Mouse (Mus musculus) forelimb bud, embryonic 11.5 days (tissue): ENCODE measurements at regions not wholly inside any gene's neighbourhood (a gene's known extent, or its start where the extent isn't known, plus 50 kb on each side); places are given as distances from the start of the nearest gene placed in this dataset.
A peak's percentile ranks its signal among the peaks of the same experiment; 100 is the strongest.
"Not testable (repeated sequence)": the region's sequence is repeated elsewhere in the genome, so short reads cannot be mapped to it uniquely, and the experiment has no call there.

Source experiments
- DNase-seq: peaks from one replicate; pipeline ENCODE4 v3.0.0-alpha.2; 2012; ENCODE audit warnings: low read depth, low spot score

GRCm38 (mm10) chr7:64032921-64033354 is 94.2 kb upstream of the Klf13 start:
- DNase-seq = no peak

- DNase-seq = no peak
Observed at GRCm38 (mm10) chr7:64030650-64031049, 91.9 kb upstream of the Klf13 start.

- no peak for DNase-seq
Observed at GRCm38 (mm10) chr7:64027100-64027499, 88.4 kb upstream of the Klf13 start.

- no peak for DNase-seq
Observed at GRCm38 (mm10) chr7:64025155-64025554, 86.4 kb upstream of the Klf13 start.

GRCm38 (mm10) chr7:64024253-64024652 is 85.5 kb upstream of the Klf13 start:
- no peak for DNase-seq

- DNase-seq = peak; percentile 25
Observed at GRCm38 (mm10) chr7:64022711-64023468, 84.2 kb upstream of the Klf13 start.

- DNase-seq = no peak
Observed at GRCm38 (mm10) chr7:64021241-64022108, 82.8 kb upstream of the Klf13 start.

- DNase-seq = no peak
Observed at GRCm38 (mm10) chr7:64018107-64018506, 79.4 kb upstream of the Klf13 start.

GRCm38 (mm10) chr7:64016874-64017273 is 78.2 kb upstream of the Klf13 start:
- DNase-seq = no peak

GRCm38 (mm10) chr7:64015136-64015535 is 76.4 kb upstream of the Klf13 start:
- not testable (repeated sequence) for DNase-seq

GRCm38 (mm10) chr7:64014227-64014626 is 75.5 kb upstream of the Klf13 start:
- DNase-seq = no peak

GRCm38 (mm10) chr7:64013023-64013547 is 74.4 kb upstream of the Klf13 start:
- no peak for DNase-seq

- DNase-seq = no peak
Observed at GRCm38 (mm10) chr7:64012268-64012601, 73.5 kb upstream of the Klf13 start.

GRCm38 (mm10) chr7:64011563-64012267 is 73.0 kb upstream of the Klf13 start:
- DNase-seq = no peak

GRCm38 (mm10) chr7:64010640-64011039 is 71.9 kb upstream of the Klf13 start:
- DNase-seq = no peak

GRCm38 (mm10) chr7:64007766-64008165 is 69.1 kb upstream of the Klf13 start:
- no peak for DNase-seq

- no peak for DNase-seq
Observed at GRCm38 (mm10) chr7:64006935-64007334, 68.2 kb upstream of the Klf13 start.

- no peak for DNase-seq
Observed at GRCm38 (mm10) chr7:64005765-64006164, 67.0 kb upstream of the Klf13 start.

- DNase-seq = no peak
Observed at GRCm38 (mm10) chr7:64003904-64004303, 65.2 kb upstream of the Klf13 start.

- no peak for DNase-seq
Observed at GRCm38 (mm10) chr7:64001611-64002111, 62.9 kb upstream of the Klf13 start.
